Mouse (Mus musculus) C2C12 (cell line): ENCODE measurements around the gene Abca5.

Experiments used
- CTCF ChIP-seq: IDR thresholded peaks from one replicate; pipeline ENCODE4 v1.5.1; 2011; ENCODE audit not compliant: control insufficient read depth, insufficient read depth, insufficient read length
- USF1 ChIP-seq: IDR thresholded peaks from one replicate; pipeline ENCODE4 v1.6.1; 2011; ENCODE audit warnings: low read depth, mild to moderate bottlenecking, control low read depth, moderate library complexity

DNA sequence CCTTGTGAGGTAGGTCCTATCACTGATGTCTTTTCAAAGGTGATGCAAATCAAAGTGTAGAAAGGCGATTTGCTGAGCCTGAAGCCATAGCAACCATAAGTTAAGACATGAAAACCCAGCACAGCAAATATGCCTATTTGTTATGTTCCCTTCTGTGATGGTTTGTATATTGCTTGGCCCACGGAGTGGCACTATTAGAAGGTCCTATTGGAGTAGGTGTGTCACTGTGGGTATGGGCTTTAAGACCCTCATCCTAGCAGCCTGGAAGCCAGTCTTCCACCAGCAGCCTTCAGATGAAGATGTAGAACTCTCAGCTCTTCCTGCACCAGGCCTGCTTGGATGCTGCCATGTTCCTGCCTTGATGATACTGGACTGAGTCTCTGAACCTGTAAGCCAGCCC, 48.0 kb upstream of the Abca5 start:
- no peak for TF ChIP-seq USF1
- TF ChIP-seq CTCF: no peak
